Mouse (Mus musculus) CD4-positive, CD25-positive, alpha-beta regulatory T cell, adult 2 months (primary cell): ENCODE data around the gene Ltf.

Experiments
- DNase-seq: peaks from one replicate; pipeline ENCODE4 v3.0.0-alpha.2; 2012; ENCODE audit warnings: low read depth, low spot score

The Ltf gene

DNA sequence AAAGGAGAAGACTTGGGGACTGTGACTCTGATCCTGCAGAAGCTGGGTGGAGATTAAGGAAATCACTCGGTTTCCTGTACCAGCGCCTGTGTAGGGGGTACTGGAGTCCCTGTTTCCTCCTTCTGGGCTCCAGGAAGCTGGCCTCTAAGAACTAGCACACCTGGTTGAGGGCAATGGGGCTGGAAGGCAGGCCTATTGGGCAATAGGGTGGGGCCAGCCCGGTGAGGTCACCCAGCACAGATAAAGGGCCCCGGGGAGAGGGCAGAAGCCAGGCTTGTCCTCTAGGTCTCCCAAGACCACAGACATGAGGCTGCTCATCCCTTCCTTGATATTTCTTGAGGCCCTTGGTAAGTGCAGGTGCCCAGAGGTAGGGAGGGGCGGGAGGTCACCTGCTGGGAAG lies at the start of gene Ltf:
Gene Ltf (plus strand): TSS at position 250 of the 400 bp plus-strand sequence.
- DNase-seq, result no peak

DNA sequence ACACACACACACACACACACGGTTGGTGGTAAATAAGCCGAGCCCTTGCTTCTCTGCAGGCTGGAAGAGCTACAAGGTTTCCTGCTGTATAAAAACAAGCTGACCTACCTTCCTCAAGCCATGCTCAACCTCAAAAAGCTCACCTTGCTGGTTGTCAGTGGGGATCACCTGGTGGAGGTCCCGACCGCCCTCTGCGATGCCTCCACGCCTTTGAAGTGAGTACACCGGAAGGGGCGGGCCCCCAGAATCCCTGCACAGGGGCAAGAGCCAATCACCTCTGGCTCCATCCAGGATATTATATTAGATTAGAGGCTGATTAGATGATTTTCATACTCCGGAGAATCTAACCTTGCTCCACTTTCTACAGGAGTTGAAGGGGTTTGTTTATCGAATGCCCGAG lies 39.7 kb upstream of the Ltf start:
- no peak for DNase-seq

DNA sequence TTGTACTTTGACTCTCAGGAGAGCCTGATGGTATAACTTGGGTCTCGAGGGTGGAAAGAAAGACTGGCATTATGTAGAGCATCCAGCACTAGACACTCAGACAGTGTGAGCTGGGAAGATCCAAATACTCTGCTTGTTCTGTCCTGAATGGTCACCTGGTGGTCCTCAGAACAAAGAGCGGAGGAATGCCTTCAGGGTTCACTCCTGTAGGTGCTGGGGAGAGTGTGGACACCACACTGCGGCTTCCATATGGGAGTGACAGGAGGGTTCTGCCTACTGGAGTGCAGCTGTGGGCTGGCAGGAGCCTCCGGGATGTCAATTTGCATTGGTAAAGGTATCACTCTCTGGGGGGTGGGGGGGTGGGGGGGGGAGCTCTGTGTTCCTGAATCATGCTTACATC lies 36.7 kb upstream of the Ltf start:
- DNase-seq, result no peak

DNA sequence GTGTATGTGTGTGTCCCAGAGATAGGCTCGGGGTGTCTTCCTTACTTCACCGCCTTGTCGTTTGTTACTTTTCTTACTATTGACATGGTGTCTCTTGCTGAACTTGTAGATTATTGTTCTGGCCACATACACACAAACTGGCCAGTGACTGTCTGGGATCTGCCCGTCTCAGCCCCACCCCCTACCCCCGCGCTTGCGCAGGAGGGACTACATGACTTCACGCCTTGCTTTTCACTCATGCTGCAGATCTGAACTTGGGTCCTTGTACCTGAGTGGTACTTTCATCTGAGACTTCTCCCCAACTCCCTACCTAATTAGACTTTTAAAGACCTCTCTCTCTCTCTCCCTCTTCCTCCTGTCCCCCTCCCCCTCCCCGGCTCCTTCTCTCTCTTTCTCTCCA lies 35.0 kb upstream of the Ltf start:
- DNase-seq, result no peak

DNA sequence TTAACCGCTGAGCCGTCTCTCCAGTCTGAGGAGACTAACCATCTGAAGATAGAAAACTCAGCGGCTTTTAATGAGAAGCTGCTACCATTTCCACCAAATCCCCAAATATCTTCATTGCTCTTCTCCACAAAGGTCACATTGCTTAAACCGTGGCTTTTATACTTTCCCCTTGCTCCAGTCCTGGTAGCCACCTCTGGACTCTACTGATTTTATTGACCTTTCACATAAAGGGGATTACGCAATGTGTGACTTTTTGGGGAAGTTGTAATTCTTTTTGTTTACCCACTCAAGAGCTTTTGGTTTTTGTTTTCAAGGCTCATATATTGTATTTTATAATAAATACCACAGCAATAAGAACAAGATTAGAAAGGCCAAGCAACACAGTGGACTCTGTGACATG lies 33.5 kb upstream of the Ltf start:
- DNase-seq, result no peak

DNA sequence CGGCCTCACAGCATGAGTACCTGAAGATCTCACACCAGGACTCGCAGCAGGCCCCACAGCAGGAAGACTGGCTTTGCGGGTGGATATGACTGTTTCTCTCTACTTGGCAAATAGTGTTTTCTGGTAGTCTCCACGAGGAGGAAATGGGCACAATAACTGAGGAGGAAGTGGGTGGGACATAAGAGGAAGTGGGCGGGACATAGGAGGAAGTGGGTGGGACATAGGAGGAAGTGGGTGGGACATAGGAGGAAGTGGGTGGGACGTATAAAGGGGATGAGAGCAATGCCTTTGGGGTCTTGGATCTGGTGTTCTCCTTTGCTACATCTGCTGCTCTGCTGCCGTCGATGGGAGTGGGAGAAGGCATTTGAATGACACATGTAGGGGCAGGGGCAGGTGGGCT lies 33.1 kb upstream of the Ltf start:
- no peak for DNase-seq

DNA sequence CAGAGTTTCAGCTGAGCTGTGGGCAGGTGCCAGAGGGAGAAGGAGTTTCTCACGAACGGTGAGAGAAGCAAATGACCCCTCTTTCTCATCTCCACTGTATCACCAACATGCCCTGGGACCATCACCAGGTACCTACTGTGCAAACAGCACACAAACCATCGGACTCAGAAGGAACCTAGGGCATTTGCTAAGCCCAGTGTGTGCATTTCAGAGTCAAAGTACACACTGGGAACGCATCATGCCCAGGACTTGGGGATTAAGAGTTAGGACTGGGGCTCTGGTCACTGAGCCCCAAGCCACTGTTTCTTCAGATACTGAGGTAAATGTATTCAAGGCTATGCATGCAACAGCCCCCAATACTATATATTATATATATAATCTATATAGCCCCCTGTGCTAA lies 31.7 kb upstream of the Ltf start:
- DNase-seq, result no peak

DNA sequence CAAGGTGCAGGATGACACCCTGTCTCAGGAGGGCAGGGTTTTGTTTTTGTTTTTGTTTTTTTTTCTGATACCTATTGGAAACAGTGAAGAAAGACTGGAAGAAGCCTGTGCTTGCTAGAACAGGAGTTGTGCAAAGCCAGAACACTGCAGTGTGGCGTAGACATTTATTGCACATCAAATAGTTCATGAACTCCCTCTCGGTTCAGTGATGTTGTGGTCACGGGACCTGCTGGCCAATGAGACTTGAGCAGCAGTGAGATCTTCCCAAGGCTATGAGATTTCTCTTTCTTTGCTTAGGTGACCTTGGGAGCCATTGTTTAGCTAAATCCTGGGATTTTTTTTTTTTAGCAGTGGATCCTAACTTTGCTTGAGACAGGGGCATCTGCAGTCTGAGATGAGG lies 31.0 kb upstream of the Ltf start:
- no peak for DNase-seq

DNA sequence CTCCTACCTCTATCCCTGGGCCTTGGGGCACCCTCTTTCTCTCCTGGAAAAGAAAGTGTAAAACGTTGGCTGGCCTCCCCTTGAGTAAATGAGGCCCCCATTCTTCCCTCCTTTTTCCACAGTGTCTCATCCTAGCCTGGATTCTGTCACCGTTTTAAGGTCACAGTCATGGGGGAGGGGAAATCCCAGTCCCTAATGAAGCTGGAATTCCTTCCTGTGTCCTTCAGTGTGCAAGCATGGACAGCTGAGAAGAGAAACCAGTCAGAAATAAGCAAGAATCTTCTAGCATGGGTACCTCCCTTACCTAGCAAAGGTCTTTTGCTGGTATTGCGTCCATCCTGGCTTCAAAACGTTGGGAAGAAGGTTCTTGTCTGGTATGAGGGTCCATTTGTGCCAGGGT lies 29.9 kb upstream of the Ltf start:
- DNase-seq, result no peak

DNA sequence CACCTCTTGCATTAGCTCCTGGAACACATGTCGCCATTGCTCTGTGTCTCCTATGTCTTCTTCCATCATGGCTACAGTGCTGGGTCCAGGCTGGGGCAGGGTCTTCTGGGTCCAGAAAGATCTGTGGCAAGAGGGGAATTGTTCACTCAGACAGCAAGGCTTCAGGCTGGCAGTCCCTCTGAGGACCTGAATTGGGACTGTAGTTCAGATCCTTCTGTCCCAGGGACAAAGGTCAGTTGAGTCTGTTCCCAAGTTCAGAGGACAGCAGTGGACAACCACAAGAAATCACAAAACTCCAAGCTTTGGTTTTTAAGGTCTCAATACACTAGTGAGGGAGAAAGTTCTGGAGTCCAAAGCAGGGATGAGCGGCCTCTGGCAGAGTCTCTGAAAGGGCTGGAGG lies 29.5 kb upstream of the Ltf start:
- DNase-seq, result no peak

DNA sequence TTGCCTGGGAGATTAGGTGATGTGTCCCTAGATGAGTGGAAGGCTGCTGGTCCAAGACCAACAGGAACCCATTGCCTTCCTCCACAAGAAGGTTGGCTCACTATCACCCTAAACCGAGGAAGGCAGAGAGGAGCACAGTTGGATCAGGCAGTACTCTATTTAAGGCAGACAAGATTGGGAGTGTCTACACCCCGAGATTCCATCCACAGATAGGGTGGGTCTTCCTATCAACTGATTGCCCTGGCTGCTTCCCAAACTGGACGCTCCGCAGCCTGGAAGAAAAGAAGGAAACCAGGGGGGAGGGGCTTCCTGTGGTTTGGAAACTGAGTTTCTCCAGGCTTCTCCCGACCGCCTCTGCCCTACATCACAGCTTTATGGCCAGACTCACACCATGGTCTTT lies 28.9 kb upstream of the Ltf start, which contains the start of gene Rtp3:
Gene Rtp3 (minus strand): TSS at position 380 of the 400 bp plus-strand sequence.
- no peak for DNase-seq

DNA sequence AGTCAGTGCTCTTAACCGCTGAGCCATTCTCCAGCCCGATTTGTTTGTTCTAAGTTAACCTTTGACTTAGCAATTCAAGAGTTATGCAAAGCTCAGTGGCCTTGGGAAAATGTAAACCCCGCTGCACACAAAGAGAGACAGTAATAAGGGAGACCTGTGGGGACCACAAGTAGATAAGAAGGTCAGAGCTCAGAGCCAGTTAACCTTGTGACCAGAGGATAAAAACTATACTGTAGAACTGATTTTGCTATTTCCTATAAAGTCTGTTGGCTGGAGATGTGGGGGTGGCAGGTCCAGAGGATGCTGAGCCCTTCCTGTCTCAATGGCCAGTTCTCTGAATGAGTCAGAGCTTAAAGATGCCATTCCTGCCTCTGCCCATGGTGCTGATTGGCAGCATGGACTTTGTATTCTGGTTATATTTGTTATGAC lies 25.8 kb upstream of the Ltf start:
- DNase-seq, result no peak

DNA sequence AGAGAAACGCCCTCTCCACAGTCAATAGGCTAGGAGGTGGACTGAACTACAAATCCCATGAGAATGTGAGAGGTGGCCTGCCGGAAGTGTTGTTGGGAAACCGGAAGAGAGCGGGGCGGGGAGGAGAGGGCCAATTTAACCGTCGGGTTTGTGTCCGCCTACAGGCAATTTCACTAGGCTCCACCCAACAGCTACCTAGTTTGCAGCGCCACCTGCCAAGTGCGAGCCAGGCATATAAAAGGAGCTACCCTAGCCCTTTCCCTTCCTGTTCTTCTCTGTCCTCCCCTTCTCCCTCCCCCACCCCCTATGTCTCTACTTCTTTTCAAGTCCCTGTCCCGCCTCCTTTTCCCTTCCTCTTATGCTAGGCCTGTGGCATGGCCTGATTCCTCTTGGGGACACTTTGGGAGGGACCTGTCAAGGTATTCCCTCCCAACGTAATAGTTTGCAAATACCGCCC lies 24.3 kb upstream of the Ltf start:
- peak; percentile 93 for DNase-seq

DNA sequence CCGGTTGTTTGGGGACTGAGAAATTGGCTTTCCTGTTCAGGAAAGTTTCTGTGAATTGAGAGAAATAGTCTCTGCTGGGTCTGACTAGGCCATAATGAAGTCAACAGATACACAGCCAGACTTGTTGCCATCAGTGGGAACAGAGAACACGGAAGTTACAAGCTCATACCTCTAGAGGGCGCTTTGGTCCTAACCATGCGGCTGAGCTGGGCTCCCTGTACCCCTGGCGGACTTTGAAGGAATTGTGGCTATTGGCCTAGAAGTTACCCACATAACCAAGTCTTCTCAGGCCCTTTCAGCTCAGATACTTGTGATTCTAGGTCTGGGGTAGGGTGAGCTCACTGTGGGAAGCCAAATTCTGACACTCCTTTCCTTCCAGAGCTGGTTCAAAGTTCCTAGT lies 21.8 kb upstream of the Ltf start:
- peak; percentile 94 for DNase-seq

DNA sequence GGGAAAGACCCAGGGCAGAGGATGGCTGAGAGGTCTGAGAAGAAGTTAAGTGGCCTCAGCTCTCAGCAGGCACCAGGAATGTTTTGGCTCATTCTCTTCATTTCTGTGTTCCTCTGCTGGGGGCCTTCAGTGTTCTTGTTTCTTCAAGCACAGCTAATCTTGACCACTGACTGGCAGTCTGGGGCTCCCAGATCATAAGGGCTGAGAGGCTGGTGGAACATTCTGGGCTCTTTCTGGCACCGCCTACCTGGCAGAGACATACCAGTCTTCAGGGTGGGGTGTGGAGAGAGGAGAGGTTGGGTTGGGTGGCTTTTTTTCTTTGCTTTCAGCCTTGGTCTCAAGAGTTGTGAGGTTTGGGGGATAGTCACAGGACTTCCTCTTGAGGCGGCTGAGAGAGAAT lies 20.0 kb upstream of the Ltf start:
- DNase-seq, result no peak

DNA sequence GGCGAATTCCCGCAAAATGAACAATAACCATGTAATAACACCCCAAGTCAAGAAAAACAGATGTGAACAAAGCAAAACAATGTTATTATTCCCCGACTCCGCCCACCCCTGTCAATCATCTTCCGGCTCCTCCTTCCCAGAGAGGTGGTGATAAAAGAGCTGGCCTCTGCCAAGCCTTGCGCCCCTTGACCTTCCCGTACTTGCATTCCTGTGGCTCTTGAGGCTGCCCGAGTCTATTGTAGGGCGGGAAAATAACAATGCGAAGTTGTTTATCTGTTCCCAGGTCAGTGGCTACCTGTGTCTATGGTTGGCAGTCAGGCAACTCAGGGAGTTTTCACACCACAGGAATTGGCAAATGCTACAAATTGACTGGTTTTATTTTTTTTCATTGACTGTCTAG lies 19.2 kb upstream of the Ltf start:
- DNase-seq, result no peak

DNA sequence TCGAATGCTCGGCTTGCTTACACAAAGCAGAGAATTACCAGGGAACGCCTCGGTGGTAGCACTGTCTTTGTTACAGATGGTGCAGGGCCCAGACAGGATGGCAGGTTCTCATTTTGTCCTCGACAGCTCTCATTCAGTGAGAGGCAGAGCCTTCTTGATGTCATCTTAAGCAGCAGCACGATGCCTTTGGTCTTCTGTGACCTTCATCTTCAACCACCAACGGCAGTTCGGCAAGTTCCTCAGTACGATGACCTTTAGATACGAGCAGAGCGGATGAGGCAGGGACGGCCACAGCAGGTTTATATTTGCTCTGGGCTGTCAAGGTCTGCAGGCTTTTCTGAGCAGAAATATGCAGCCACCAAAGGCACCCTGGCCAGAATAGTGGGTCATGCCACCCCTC lies 17.4 kb upstream of the Ltf start:
- DNase-seq, result peak; percentile 56

DNA sequence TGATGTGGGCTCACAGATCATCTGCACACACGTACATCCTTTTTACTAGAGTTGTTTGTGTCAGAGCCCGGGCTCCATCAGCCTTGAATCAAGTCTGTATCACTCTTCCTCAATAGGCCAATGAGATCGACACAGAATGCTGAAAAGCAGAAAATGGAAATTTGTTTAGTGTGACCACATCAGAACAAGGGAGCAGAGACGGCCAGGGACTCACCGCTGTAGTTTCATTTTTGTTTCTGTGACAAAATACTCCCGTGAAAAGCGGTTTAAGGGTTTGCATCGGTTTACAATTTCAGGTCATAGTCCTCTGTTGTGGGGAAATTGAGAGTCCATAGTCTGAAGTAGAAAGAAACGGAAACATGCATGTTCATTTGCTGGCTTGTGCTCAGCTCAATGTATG lies 15.8 kb upstream of the Ltf start:
- DNase-seq, result peak; percentile 63

DNA sequence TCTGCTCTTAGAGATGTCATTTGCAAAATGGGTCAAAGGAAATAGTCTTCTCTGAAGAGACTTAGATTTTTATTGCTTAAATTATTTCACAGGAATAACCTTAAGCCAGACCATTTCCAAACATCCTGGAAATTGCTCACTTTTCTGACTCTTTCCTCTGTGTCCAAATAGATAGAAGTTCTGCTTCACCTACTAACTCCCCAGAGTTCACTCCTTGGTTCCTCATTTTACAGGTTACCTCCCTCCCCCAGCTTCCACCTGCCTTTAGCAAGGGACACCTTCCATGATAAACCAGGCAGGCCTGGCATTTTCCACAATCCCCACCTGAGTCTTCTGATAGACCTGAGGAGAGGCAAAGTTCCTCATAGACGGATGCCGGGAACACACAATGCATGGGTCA lies 12.5 kb upstream of the Ltf start:
- DNase-seq, result no peak

DNA sequence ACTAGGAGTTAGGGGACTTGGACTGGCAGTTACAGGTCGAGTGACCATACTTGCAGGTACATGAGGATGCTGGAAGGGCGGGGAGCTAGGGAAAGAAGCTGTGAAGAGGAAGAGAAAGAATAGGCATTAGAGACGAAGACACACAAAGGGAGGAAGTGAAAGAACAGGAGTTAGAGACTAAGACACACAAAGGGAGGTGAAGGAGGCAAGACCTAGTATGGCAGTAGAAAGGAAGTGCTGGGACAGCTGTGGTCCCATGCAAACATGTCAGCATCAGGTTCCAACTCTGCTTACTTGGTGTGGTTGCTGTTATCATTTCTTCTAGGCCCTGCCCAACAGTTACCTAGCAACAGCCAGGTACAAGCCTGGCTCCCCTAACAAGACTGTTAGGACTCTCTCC lies 9.3 kb upstream of the Ltf start:
- DNase-seq, result no peak

DNA sequence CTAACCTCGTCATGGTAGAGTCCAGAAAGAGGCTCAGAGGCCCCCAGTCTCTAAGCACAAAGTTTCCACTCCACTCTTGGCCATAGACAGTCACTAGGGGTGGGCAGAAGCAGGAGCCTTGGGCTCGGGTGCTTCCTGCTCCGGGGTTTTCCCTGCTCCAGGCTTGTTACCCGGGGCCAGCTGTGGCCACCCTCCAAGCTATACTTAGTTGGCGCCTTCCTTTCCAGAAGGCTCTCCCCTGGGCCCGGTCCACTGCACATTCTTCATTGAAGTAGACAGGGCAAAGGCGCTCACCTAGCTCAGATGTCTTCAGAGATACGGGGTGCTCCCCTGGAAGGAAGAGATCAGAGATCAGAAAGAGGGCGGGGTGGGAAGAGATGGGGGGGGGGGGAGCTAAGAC lies 7.5 kb upstream of the Ltf start:
- DNase-seq, result no peak

DNA sequence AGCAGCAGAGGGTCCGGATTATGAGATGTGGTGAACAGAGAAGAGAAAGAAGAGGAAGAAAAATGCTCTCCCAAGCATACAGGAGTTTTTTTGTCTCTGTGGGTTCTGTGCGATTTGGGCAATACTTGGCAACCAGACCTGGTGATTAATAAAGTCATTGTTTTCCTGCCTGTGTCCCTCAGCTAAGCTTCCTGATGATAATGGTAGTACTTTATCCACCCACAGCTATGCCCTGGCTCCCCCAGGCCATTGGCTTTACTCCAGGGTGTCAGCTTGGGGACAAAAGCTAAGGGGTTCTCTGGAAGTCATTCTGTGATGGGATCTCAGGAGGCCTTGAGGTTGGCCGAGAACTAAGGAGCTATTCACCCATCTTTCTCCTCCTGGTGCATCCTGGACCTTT lies 7.0 kb upstream of the Ltf start:
- DNase-seq, result no peak

DNA sequence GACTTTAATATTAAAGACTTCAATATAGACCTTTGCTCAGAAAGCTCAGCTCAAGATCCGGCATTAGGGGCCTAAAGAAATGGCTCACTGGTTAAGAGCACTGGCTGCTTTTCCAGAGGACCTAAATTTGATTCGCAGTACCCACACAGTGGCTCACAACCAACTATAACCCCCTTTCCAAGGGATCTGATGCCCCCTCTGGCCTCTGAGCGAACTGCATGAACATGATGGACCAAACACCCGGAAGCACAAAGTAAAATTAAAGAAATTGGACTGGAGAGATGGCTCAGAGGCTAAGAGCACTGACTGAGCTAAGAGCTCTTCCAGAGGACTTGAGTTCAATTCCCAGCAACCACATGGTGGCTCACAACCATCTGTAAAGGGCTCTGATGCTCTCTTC lies 3.4 kb upstream of the Ltf start:
- DNase-seq, result no peak

DNA sequence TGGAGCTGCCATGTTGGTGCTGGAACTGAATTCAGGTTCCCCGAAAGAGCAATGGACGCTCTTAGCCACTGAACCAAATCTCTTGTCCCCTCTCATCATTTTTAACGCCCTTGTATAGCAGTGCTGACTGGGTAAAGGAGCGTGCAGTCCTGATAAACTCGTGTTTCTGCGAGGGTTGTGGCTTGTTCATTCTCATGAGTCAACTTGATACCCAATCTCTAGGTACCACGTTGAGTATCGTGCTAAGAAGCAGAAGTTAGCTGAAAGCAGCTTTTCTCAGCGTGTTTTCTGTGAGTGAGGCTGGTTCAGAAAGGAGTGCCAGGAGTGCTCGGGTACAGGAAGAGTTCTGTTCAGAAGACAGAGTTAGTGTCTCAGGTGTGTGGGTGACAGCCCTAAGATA lies 7.7 kb downstream of the Ltf start:
- no peak for DNase-seq

DNA sequence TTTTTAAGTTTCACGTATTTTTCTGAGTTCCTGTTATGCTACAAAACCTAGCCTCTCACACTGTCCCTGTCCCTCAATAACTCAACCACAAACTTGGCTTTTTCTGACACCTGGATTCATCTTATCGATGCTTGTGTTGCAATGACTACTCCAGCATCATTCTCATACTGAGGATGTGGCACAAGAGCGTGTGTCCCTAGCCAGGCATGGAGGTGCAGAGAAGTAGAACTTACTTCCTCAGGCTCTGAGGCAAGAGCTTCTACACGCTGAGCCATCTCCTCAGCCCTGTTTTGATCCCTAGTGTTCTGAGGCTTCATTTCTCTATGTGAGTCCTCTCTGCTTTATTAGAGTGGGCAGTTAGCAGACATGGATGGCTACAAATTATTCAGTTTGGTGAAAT lies 14.6 kb downstream of the Ltf start:
- DNase-seq, result no peak
